Mouse (Mus musculus): ENCODE results near the gene Elp1.

Gene Elp1

GRCm38 (mm10) chr4:56801907-56802668 is at the start of gene Elp1, which contains the start of gene Fam206a:
Elp1 (minus strand) TSS chr4:56802331.
Fam206a (plus strand) TSS chr4:56802345.
- DNase-seq: peak; percentile 95

GRCm38 (mm10) chr4:56850724-56851123 is 48.6 kb upstream of the Elp1 start:
- DNase-seq: no peak

GRCm38 (mm10) chr4:56848044-56848443 is 45.9 kb upstream of the Elp1 start:
- DNase-seq: no peak

GRCm38 (mm10) chr4:56847400-56847799 is 45.3 kb upstream of the Elp1 start:
- DNase-seq: no peak

- DNase-seq: no peak
Measured at GRCm38 (mm10) chr4:56845896-56846533, 43.9 kb upstream of the Elp1 start.

- no peak for DNase-seq
Measured at GRCm38 (mm10) chr4:56844911-56845310, 42.8 kb upstream of the Elp1 start.

GRCm38 (mm10) chr4:56843963-56844362 is 41.8 kb upstream of the Elp1 start:
- DNase-seq: no peak

GRCm38 (mm10) chr4:56842501-56842900 is 40.4 kb upstream of the Elp1 start:
- DNase-seq: no peak

GRCm38 (mm10) chr4:56840297-56840696 is 38.2 kb upstream of the Elp1 start:
- no peak for DNase-seq

- DNase-seq: no peak
Measured at GRCm38 (mm10) chr4:56837661-56838060, 35.5 kb upstream of the Elp1 start.

- DNase-seq: no peak
Measured at GRCm38 (mm10) chr4:56831998-56832397, 29.9 kb upstream of the Elp1 start.

GRCm38 (mm10) chr4:56831013-56831609 is 29.0 kb upstream of the Elp1 start:
- DNase-seq: no peak

GRCm38 (mm10) chr4:56829511-56829921 is 27.4 kb upstream of the Elp1 start:
- DNase-seq: no peak

- DNase-seq: no peak
Measured at GRCm38 (mm10) chr4:56828932-56829331, 26.8 kb upstream of the Elp1 start.

- DNase-seq: no peak
Measured at GRCm38 (mm10) chr4:56824231-56824630, 22.1 kb upstream of the Elp1 start.

GRCm38 (mm10) chr4:56820017-56820550 is 18.0 kb upstream of the Elp1 start:
- DNase-seq: no peak

GRCm38 (mm10) chr4:56815131-56815530 is 13.0 kb upstream of the Elp1 start:
- DNase-seq: no peak

GRCm38 (mm10) chr4:56812096-56812495 is 10.0 kb upstream of the Elp1 start:
- DNase-seq: no peak

GRCm38 (mm10) chr4:56811642-56812041 is 9.5 kb upstream of the Elp1 start:
- no peak for DNase-seq

- no peak for DNase-seq
Measured at GRCm38 (mm10) chr4:56809050-56809449, 6.9 kb upstream of the Elp1 start.

GRCm38 (mm10) chr4:56802669-56803150 is 579 bp upstream of the Elp1 start:
- DNase-seq: no peak

- no peak for DNase-seq
Measured at GRCm38 (mm10) chr4:56791373-56791772, 10.8 kb downstream of the Elp1 start.

- DNase-seq: no peak
Measured at GRCm38 (mm10) chr4:56771065-56771464, 31.1 kb downstream of the Elp1 start.

GRCm38 (mm10) chr4:56768913-56769312 is 33.2 kb downstream of the Elp1 start:
- no peak for DNase-seq
